Mouse (Mus musculus) stomach, embryonic 16.5 days (tissue): Measurements from ENCODE around the gene Idh3a. TPM values are rescaled to one million over a fixed set of nuclear protein-coding genes. Genes with fewer than 3 reads are reported as not detected.
A peak's percentile ranks its signal among the peaks of the same experiment; 100 is the strongest.
"Not testable (repeated sequence)": the region's sequence is repeated elsewhere in the genome, so short reads cannot be mapped to it uniquely, and the experiment has no call there.

Source experiments
- ATAC-seq: fragments of 200-750 bp; cut with Nextera tagmentation; 2 replicates; pipeline ENCODE4 v1.8.0; 2017; ENCODE audit warnings: moderate number of reproducible peaks, moderate TSS enrichment; ENCODE audit not compliant: insufficient read depth, low FRiP score
- H3K27ac ChIP-seq: fragments of 300-500 bp; sonication (generic); 2 replicates; pipeline ENCODE4 v1.5.1; 2014; ENCODE audit warnings: low read length
- H3K27me3 ChIP-seq: fragments of 300-500 bp; sonication (generic); 2 replicates; pipeline ENCODE4 v1.6.1; 2014; ENCODE audit warnings: low read length, control low read depth, mixed read lengths; ENCODE audit not compliant: control insufficient read depth, insufficient read depth
- H3K36me3 ChIP-seq: fragments of 300-500 bp; sonication (generic); 2 replicates; pipeline ENCODE4 v1.6.1; 2014; ENCODE audit warnings: low read length; ENCODE audit not compliant: control insufficient read depth, insufficient read depth
- H3K4me1 ChIP-seq: fragments of 300-500 bp; sonication (generic); 2 replicates; pipeline ENCODE4 v1.6.1; 2014; ENCODE audit warnings: low read length, control low read depth, mixed read lengths; ENCODE audit not compliant: control insufficient read depth, insufficient read depth
- H3K4me2 ChIP-seq: fragments of 300-500 bp; sonication (generic); 2 replicates; pipeline ENCODE4 v1.6.1; 2014; ENCODE audit warnings: low read depth, low read length, mixed read lengths
- H3K4me3 ChIP-seq: fragments of 300-500 bp; sonication (generic); replicated peaks from 2 replicates; pipeline ENCODE4 v1.5.1; 2014; ENCODE audit warnings: mild to moderate bottlenecking, low read length
- H3K9ac ChIP-seq: fragments of 300-500 bp; sonication (generic); 2 replicates; pipeline ENCODE4 v1.6.1; 2014; ENCODE audit warnings: low read length
- H3K9me3 ChIP-seq: fragments of 300-500 bp; sonication (generic); replicated peaks from 2 replicates; pipeline ENCODE4 v1.6.1; 2016; ENCODE audit warnings: low read length, control low read depth; ENCODE audit not compliant: control insufficient read depth
- WGBS: fragments of 180-500 bp; shearing (Covaris S2); extraction: QIAGEN DNeasy Blood & Tissue Kit; methylation state at CpG from one replicate; pipeline ENCODE4 v1.1.7; 2014; 5-methylcytosine and 5-hydroxymethylcytosine counted together
- polyA plus RNA-seq: library from polyadenylated mRNA; unstranded; fragments of >200 nt; fragmentation: Nextera tagmentation; extraction: Ambion mirVana; gene quantifications from 2 replicates; pipeline ENCODE4 v1.2.1, GENCODE M21; 2015

The Idh3a gene
- polyA plus RNA-seq, 1 experiment from 2014 or later: 146 TPM

GRCm38 (mm10) chr9:54571130-54571839 is 14.8 kb upstream of the Idh3a start:
- H3K4me3 ChIP-seq: no peak overlapping the region
- H3K4me1 ChIP-seq: no peaks in the 10 kb centered on the region
- no peak overlapping the region for H3K27ac ChIP-seq
- H3K9me3 ChIP-seq: no peaks in the 10 kb centered on the region
- no peaks in the 10 kb centered on the region for H3K27me3 ChIP-seq
- 37% methylated on average over 9 of the region's 9 CpGs for WGBS
- H3K9ac ChIP-seq: no peak overlapping the region
- ATAC-seq: no peak
- no peaks in the 10 kb centered on the region for H3K36me3 ChIP-seq
- H3K4me2 ChIP-seq: no peak overlapping the region

DNA sequence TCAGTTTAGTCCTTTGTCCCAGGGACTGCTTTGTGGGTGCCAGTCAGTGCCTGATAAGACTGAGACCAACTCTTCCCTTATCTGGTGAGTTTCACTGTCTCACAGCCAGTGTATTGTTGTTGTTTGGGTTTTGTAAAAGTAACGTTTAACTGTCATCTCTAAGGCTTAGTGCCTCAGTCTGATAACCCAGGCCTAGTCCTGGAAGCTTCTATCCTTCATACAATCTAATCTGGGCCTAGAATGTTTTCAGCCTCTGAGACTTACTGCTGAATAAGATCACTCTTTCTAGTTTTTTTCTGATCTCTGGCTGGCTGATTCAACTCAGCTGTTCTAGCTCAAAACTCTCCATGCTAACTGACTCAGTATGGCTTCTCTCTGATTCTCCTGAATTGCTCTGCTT is 2.4 kb upstream of the Idh3a start:
- WGBS: 48% methylated on average over 1 of the region's 1 CpGs
- no peak overlapping the region for H3K27ac ChIP-seq

GRCm38 (mm10) chr9:54584127-54584526 is 2.0 kb upstream of the Idh3a start:
- not testable (repeated sequence) for H3K4me3 ChIP-seq, ATAC-seq, H3K9ac ChIP-seq, H3K4me2 ChIP-seq, H3K9me3 ChIP-seq, H3K27me3 ChIP-seq, H3K27ac ChIP-seq, H3K36me3 ChIP-seq
- 67% methylated on average over 2 of the region's 2 CpGs for WGBS
- peaks cover 11% of the 10 kb centered on the region for H3K4me1 ChIP-seq

More for the DNA sequence above, 2.4 kb upstream of the Idh3a start:
- Histone ChIP-seq H3K9ac (no peak overlapping the region), H3K4me2 (no peak overlapping the region), H3K4me1 (peaks cover 11% of the 10 kb centered on the region), H3K9me3 (no peaks in the 10 kb centered on the region), H3K36me3 (no peaks in the 10 kb centered on the region), H3K27me3 (no peaks in the 10 kb centered on the region), H3K4me3 (no peak overlapping the region)
- ATAC-seq: no peak

DNA sequence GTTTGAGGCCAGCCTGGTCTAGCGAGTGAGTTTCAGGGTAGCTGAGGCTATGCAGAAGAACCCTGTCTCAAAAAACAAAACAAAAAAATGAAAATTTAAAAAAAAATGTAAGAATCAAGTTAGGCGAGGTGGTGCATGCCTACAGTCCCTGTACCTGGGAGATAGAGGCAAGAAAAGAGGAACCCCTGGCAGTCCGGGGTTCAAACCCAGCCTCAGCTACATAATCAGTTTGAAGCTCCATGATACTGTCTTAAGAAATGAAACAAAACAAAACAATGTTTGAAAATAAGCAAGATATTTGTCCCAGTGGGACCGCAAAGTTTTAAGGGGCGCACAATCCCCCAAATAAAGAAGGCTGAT is 315 bp upstream of the Idh3a start:
- H3K4me3 ChIP-seq: peak overlapping the region; percentile 96
- H3K9me3 ChIP-seq: no peaks in the 10 kb centered on the region
- H3K4me2 ChIP-seq: peak overlapping the region; percentile 86
- no peaks in the 10 kb centered on the region for H3K27me3 ChIP-seq
- H3K4me1 ChIP-seq: peaks cover 11% of the 10 kb centered on the region
- 0 out of 2 replicates have a peak, but pooled peaks have one; percentile 1 for ATAC-seq
- H3K27ac ChIP-seq: no peak overlapping the region
- 28% methylated on average over 5 of the region's 5 CpGs for WGBS
- no peaks in the 10 kb centered on the region for H3K36me3 ChIP-seq
- H3K9ac ChIP-seq: peak overlapping the region; percentile 41; the same call in 1 of the 2 replicates

GRCm38 (mm10) chr9:54587863-54588262 is 1.7 kb downstream of the Idh3a start:
- no peaks in the 10 kb centered on the region for H3K27me3 ChIP-seq
- H3K36me3 ChIP-seq: 0 out of 2 replicates have a peak, but pooled peaks cover 4% of the 10 kb centered on the region
- no peaks in the 10 kb centered on the region for H3K9me3 ChIP-seq
- no peak overlapping the region; the same call in 1 of the 2 replicates for H3K9ac ChIP-seq
- WGBS: 62% methylated on average over 4 of the region's 4 CpGs
- H3K4me1 ChIP-seq: peaks cover 11% of the 10 kb centered on the region
- no peak overlapping the region for H3K27ac ChIP-seq
- ATAC-seq: no peak
- H3K4me2 ChIP-seq: peak overlapping the region; percentile 86; the same call in 1 of the 2 replicates
- no peak overlapping the region for H3K4me3 ChIP-seq

- H3K27ac ChIP-seq, H3K9ac ChIP-seq, H3K4me1 ChIP-seq, ATAC-seq, H3K4me3 ChIP-seq, H3K9me3 ChIP-seq, H3K4me2 ChIP-seq, H3K27me3 ChIP-seq: not testable (repeated sequence)
- 84% methylated on average over 4 of the region's 4 CpGs for WGBS
- H3K36me3 ChIP-seq: peaks cover 15% of the 10 kb centered on the region
These were observed 7.5 kb downstream of the Idh3a start for GRCm38 (mm10) chr9:54593652-54594051.

DNA sequence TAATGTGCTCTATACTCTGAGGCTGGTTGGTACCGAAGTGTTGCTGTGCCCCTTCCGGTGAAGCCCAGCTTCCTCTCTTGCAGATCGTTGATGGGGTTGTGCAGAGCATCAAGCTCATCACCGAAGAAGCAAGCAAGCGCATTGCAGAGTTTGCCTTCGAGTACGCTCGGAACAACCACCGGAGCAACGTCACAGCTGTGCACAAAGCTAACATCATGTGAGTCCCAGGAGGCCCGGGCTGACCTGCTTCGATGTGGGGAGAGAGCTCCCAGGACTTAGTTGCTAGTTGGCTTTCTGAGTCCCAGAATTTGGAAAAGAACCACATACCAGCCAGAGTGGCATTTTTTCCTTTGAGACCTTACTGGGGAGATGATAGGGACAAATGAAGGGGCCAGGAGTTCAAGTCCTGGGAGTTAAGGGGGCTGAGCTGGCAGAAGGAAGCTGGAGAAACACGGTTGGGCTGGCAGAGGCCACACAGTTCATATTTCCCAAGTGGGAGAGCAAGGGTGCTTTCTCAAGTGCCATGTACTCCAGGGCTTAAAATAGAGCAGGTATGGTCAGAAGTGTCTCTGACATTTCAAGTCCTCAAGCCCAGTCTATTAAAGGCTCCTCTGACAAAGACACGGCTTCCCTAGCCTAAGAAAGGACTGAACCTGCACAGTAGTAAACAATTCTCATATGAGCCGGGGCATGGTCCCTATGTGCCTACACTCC is 10.8 kb downstream of the Idh3a start:
- Histone ChIP-seq H3K9me3 (no peaks in the 10 kb centered on the region), H3K4me3 (no peak overlapping the region), H3K36me3 (peaks cover 23% of the 10 kb centered on the region), H3K27me3 (no peaks in the 10 kb centered on the region), H3K9ac (no peak overlapping the region), H3K4me1 (no peaks in the 10 kb centered on the region), H3K4me2 (no peak overlapping the region), H3K27ac (no peak overlapping the region)
- WGBS: 90% methylated on average over 15 of the region's 15 CpGs
- no peak for ATAC-seq

DNA sequence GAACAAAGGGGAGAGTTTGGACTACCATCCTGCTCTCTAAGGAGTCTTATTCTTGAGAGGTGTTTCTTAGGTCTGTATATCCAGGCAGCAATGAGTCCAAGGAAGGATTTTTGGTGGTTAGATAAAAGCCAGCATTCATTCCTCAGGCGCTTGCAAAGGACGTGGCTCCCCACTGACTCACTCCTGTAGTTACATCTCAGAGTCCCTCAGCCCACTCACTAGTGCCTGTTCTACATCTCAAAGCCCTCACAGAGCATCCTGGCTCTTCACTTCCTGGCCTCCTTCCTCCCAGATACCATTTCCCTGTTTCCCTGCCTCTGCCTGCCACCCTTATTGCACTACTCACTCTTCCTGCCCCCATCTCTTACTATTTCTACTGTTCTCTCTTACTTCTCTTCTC is 16.3 kb downstream of the Idh3a start:
- no peak overlapping the region for H3K4me2 ChIP-seq
- ATAC-seq: no peak
- H3K9me3 ChIP-seq: no peaks in the 10 kb centered on the region
- H3K36me3 ChIP-seq: peaks cover 21% of the 10 kb centered on the region
- H3K4me1 ChIP-seq: no peaks in the 10 kb centered on the region
- no peaks in the 10 kb centered on the region for H3K27me3 ChIP-seq
- 90% methylated on average over 2 of the region's 2 CpGs for WGBS
- H3K4me3 ChIP-seq: no peak overlapping the region
- H3K27ac ChIP-seq: no peak overlapping the region
- no peak overlapping the region for H3K9ac ChIP-seq

DNA sequence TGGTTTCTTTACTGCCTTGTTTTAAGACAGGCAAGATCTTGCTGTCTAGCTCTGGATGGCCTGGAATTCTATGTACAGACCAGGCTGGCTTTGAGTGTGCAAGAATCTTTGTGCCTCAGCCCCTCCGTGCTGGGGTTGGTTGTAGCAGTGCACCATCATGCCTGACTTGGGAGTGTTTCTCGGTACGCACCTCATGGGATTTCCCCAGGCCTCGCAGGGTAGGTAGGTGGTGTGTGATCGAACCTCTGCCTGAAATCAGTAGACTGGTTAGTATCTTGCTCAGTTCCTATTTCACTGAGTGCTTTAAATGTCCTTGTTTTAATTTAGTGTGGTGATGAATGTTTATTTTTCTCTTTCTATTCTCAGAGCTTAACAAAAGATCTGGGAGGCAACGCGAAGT is 16.8 kb downstream of the Idh3a start:
- Histone ChIP-seq H3K27me3 (no peaks in the 10 kb centered on the region), H3K9me3 (no peaks in the 10 kb centered on the region), H3K9ac (no peak overlapping the region), H3K4me2 (no peak overlapping the region), H3K4me1 (no peaks in the 10 kb centered on the region), H3K4me3 (no peak overlapping the region), H3K27ac (no peak overlapping the region), H3K36me3 (peaks cover 19% of the 10 kb centered on the region)
- ATAC-seq: no peak
- 80% methylated on average over 7 of the region's 7 CpGs for WGBS
